Mouse (Mus musculus) mouse embryonic stem cell (cell line): Measurements from ENCODE around the gene Rapgef6.
"Not testable (repeated sequence)": the region's sequence is repeated elsewhere in the genome, so short reads cannot be mapped to it uniquely, and the experiment has no call there.

Experiments
- in situ Hi-C, 2 experiments: fragments of 300-500 bp; cut with MboI; formaldehyde crosslinking; loops; 1 replicate in 1 of 2; 3 replicates in 1 of 2; pipeline ENCODE4 v1.14.3; 2019 to 2020; ENCODE audit warnings: low sequenced_read_pairs in 2 of 2, low pct_unique_long_range_greater_than_20kb in 1 of 2, mixed read lengths in 1 of 2; ENCODE audit not compliant: unreplicated experiment in 1 of 2

The Rapgef6 gene

GRCm38 (mm10) chr11:54554970-54555369 lies 32.3 kb downstream of the Rapgef6 start:
- in situ Hi-C loops = no loop called here

- in situ Hi-C loops = no loop called here
Measured at GRCm38 (mm10) chr11:54562761-54563160, 40.1 kb downstream of the Rapgef6 start.

- in situ Hi-C loops = no loop called here
Measured at GRCm38 (mm10) chr11:54567959-54568358, 45.3 kb downstream of the Rapgef6 start.

- in situ Hi-C loops = no loop called here
Measured at GRCm38 (mm10) chr11:54574741-54575140, 52.1 kb downstream of the Rapgef6 start.

- in situ Hi-C loops = no loop called here
Measured at GRCm38 (mm10) chr11:54592585-54592984, 69.9 kb downstream of the Rapgef6 start.

- in situ Hi-C loops = no loop called here
Measured at GRCm38 (mm10) chr11:54594049-54594448, 71.4 kb downstream of the Rapgef6 start.

GRCm38 (mm10) chr11:54595053-54595452 lies 72.4 kb downstream of the Rapgef6 start:
- in situ Hi-C loops = no loop called here

GRCm38 (mm10) chr11:54595905-54596555 lies 73.4 kb downstream of the Rapgef6 start:
- in situ Hi-C loops = no loop called here

GRCm38 (mm10) chr11:54597902-54598447 lies 75.3 kb downstream of the Rapgef6 start:
- in situ Hi-C loops = no loop called here

GRCm38 (mm10) chr11:54601121-54601520 lies 78.5 kb downstream of the Rapgef6 start:
- in situ Hi-C loops = no loop called here

- in situ Hi-C loops = not testable (repeated sequence)
Measured at GRCm38 (mm10) chr11:54602764-54603163, 80.1 kb downstream of the Rapgef6 start.

- in situ Hi-C loops = no loop called here
Measured at GRCm38 (mm10) chr11:54604415-54604814, 81.8 kb downstream of the Rapgef6 start.

- in situ Hi-C loops = no loop called here
Measured at GRCm38 (mm10) chr11:54613628-54614027, 91.0 kb downstream of the Rapgef6 start.

- in situ Hi-C loops = no loop called here
Measured at GRCm38 (mm10) chr11:54614560-54614959, 91.9 kb downstream of the Rapgef6 start.

GRCm38 (mm10) chr11:54618841-54619240 lies 96.2 kb downstream of the Rapgef6 start:
- in situ Hi-C loops = no loop called here

GRCm38 (mm10) chr11:54621725-54622124 lies 99.1 kb downstream of the Rapgef6 start:
- in situ Hi-C loops = no loop called here

GRCm38 (mm10) chr11:54626905-54627304 lies 104.3 kb downstream of the Rapgef6 start:
- in situ Hi-C loops = no loop called here

GRCm38 (mm10) chr11:54646420-54646819 lies 123.8 kb downstream of the Rapgef6 start:
- in situ Hi-C loops = no loop called here

GRCm38 (mm10) chr11:54648573-54648972 lies 125.9 kb downstream of the Rapgef6 start:
- in situ Hi-C loops = no loop called here

- in situ Hi-C loops = no loop called here
Measured at GRCm38 (mm10) chr11:54655420-54655819, 132.8 kb downstream of the Rapgef6 start.
